Mouse (Mus musculus) olfactory bulb, adult 2 months (tissue): ENCODE measurements around the gene Cobl. TPM values are rescaled to one million over a fixed set of nuclear protein-coding genes. Genes with fewer than 3 reads are reported as not detected.
A peak's percentile ranks its signal among the peaks of the same experiment; 100 is the strongest.

ENCODE experiments used
- H3K27ac ChIP-seq: fragments of 200-500 bp; 2 replicates; pipeline ENCODE4 v1.5.1; 2012; ENCODE audit warnings: low read depth, low read length; ENCODE audit not compliant: insufficient read depth
- H3K4me1 ChIP-seq: fragments of 200-500 bp; 2 replicates; pipeline ENCODE4 v1.6.1; 2012; ENCODE audit warnings: low read length; ENCODE audit not compliant: control insufficient read depth, insufficient read depth
- H3K4me3 ChIP-seq: fragments of 200-500 bp; 2 replicates; pipeline ENCODE4 v1.5.1; 2012; ENCODE audit warnings: mild to moderate bottlenecking, low read depth, low read length, moderate library complexity; ENCODE audit not compliant: insufficient read depth
- CTCF ChIP-seq: fragments of 200-500 bp; IDR thresholded peaks from 2 replicates; pipeline ENCODE4 v1.5.1; 2012; ENCODE audit warnings: low read depth, mild to moderate bottlenecking, low read length, moderate library complexity; ENCODE audit not compliant: insufficient read depth
- POLR2A ChIP-seq: fragments of 200-500 bp; IDR thresholded peaks from 2 replicates; pipeline ENCODE4 v1.6.1; 2012; ENCODE audit warnings: mild to moderate bottlenecking, low read depth, low read length, moderate library complexity; ENCODE audit not compliant: insufficient read depth
- WGBS: fragments of 180-500 bp; shearing (Covaris S2); methylation state at CpG from one replicate; pipeline ENCODE4 v1.1.7; 2018; 5-methylcytosine and 5-hydroxymethylcytosine counted together
- polyA plus RNA-seq: library from polyadenylated mRNA; stranded (reverse); fragments of >200 nt; gene quantifications from 2 replicates; pipeline ENCODE4 v1.2.4, GENCODE M21; 2012; ENCODE audit warnings: low replicate concordance; ENCODE audit not compliant: missing spikeins, insufficient read depth, insufficient read length

The Cobl gene
- polyA plus RNA-seq = not detected in 2 replicates

DNA sequence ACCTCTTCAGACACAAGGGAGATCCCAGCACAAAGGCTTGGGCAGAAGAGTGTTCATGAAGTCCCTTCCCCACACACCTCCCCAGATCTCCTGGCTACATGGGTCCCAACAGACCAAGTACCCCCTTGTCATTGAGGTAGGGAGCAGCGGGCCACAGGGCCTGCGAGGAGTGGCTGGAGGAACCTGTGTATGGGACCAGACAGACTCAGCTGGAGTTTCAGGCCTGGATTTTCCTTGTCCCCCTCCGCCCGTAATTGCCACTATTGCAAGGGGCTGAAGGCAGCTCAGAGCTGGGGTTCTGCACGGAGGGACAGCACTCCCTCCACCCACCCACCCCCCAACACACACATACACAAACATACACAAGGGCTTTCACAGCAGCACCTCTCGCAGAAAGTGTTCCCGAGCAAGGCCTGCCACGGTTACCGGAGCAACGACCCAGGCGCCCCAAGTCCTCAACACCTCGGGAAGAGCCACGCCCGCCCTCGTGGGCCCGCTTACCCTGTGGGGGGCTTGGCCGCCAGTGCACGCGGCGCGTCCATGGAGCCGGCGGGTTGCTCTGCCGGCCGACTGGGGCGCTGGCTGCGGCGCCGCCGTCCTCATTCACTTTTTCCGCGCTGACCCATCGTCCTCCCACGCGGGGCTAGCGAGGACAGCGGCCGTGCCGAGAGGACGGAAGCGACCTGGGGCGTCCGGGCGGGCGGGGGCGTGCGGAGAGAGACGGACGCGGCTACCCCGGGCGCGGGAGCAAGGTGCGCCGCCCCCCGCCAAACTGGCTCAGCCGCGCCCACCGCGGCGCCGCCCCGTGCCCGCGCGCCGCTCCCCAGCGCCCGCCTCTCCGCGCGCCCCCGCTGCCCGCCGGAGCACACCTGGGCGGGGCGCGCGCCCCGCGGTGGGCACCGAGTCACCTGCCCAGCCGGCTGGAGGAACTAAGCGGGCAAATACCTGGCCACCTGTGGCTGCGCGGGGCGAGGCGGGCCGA, at the start of gene Cobl:
TSS of gene Cobl (minus strand) at position 780 of the 982 bp plus-strand sequence.
- 3% methylated on average over 89 of the region's 89 CpGs for WGBS
- H3K4me3 ChIP-seq = peak within 1 kb of the TSS; percentile 62
- H3K4me1 ChIP-seq = peaks cover 4% of the 10 kb centered on the region; the same call in 1 of the 2 replicates
- no peak within 1 kb of the TSS for H3K27ac ChIP-seq
- no peak for TF ChIP-seq POLR2A
- no peak for TF ChIP-seq CTCF

DNA sequence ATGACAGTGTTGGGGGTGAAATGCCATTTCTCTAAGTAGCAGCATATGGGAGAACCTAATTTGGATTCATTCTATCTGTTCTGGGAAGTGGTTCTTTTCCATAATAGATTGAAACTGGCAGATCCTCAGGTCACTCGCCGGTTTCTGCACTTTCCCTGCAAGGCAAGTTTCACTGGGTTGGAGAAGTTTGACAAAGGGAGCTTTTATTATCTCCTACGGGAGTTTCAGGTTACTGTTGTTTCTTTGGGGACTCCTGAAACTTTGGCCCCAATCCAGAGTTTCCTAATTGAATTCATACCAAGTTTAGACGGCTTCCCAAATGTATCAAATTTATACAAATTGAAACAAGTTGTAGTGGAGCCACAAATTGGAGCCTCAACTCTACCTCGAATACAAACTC, 49.0 kb upstream of the Cobl start:
- no peak for TF ChIP-seq POLR2A
- no peak for TF ChIP-seq CTCF
- Histone ChIP-seq H3K27ac (no peak overlapping the region), H3K4me3 (no peak overlapping the region), H3K4me1 (no peaks in the 10 kb centered on the region)
- 34% methylated on average over 5 of the region's 5 CpGs for WGBS

DNA sequence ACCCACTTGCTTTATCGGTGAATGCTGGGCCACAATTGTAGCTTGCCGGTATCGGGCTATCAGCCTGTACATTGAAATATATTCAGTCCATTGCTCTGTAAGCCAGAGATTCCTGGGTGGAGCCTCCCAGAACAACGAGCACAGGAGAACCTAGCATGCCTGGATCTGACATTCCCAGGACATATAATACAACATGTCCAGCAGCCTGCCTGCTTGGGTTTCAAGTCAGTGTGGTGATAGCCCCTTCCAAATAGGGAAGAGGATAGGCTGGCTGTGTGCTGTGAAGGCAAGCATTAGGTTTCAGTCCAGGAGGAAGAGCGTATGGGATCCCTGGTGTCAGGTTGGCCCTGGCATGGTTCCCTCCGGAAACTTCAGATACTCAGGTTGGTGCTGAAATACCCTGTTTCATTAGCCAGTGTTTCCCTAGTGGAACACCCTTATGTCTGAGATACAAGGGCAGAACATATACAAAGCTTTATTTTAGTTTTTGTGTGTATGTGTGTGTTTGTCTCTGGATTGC, 41.7 kb upstream of the Cobl start:
- 90% methylated on average over 6 of the region's 6 CpGs for WGBS
- Histone ChIP-seq H3K27ac (no peak overlapping the region), H3K4me1 (no peaks in the 10 kb centered on the region), H3K4me3 (no peak overlapping the region)
- TF ChIP-seq CTCF (no peak), POLR2A (no peak)

DNA sequence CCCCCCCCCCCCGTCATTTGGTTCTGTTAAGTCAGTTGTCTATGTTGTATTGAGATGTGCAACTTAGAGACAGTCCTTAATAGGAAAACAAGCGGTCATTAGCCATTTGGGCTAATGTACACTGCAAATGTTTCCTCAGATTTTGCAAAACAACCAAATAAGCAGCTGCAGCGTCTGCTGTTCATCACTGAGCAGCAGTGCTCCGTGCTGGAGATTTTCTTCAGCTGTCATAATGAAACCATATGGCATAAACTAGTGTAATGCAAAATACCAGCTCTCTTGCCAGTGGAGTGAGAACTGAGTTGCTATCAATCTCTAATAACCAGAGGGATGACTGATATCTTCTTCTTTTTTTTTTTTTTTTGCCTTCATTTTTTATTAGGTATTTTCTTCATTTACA, 39.0 kb upstream of the Cobl start:
- Histone ChIP-seq H3K27ac (no peak overlapping the region), H3K4me3 (no peak overlapping the region), H3K4me1 (no peaks in the 10 kb centered on the region)
- 81% methylated on average over 4 of the region's 4 CpGs for WGBS
- no peak for TF ChIP-seq CTCF
- TF ChIP-seq POLR2A = no peak

DNA sequence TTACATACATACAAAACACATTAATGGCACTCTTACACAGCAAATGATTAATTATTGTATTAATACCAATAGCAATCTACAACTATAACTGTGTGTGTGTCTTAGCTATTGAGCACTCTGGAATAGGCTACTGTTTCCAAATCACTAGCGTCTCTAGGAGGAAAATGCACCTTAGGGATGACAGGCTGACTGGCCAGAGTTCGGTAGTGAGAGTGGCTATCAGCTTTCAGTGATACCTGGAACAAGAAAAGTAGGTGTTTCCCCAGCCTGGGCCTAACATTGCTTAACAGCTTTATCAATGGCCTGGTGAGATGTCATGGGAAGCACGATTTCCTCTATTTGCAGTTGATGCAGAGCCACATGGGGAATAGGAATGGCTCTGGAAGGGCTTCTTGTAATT, 37.0 kb upstream of the Cobl start:
- no peak for TF ChIP-seq POLR2A
- no peak for TF ChIP-seq CTCF
- 91% methylated on average over 3 of the region's 3 CpGs for WGBS

DNA sequence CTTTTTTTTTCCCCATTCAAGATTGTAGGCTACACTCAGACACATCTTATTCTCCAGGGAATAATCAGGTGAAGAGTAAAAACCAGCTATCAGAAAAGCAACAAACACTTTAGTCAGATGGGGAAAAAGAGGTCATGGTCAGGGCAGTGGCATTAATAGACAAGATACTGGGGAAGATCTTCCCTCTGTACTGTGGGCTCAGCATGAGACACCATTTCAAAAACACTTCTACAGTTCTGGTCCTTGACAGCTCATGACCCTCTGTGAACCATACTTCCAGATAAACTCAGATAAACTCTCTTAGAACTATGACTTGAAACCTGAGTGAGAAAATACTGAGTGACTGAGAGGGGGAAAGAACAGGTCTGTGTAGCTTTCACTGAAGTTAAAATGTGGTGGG, 29.0 kb upstream of the Cobl start:
- no peak for TF ChIP-seq CTCF
- TF ChIP-seq POLR2A = no peak
- H3K4me1 ChIP-seq = no peaks in the 10 kb centered on the region
- H3K4me3 ChIP-seq = no peak overlapping the region
- H3K27ac ChIP-seq = no peak overlapping the region

More for the DNA sequence above, 37.0 kb upstream of the Cobl start:
- no peak overlapping the region for H3K4me3 ChIP-seq
- no peaks in the 10 kb centered on the region for H3K4me1 ChIP-seq
- no peak overlapping the region for H3K27ac ChIP-seq

DNA sequence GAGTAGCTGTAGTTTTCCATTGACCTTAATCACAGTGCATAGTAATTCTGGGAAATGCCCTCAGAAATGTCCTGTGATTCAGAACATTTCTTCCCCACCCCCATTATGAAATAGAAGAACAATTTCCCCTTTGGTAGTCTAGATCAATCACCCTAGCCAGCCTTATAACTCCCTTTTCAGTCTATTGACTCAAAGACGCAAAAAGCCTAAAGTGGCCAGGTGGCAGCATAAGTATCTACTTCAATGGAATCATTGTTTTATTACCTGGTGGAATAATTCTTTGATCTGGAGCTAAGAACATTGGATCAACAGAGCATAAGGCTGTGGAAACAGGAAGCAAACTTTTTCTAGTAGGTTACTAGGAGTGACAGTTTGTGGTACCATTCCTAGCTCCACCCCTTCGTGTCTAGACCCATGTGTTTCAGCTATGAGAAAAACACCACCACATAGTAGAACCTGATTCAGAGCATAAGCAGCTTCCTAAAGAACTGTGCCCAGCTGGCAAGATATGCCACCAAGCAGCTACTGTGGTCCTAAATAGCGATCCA, 15.2 kb upstream of the Cobl start:
- TF ChIP-seq POLR2A (no peak), CTCF (no peak)
- no peaks in the 10 kb centered on the region for H3K4me1 ChIP-seq
- H3K4me3 ChIP-seq = no peak overlapping the region
- H3K27ac ChIP-seq = no peak overlapping the region
- 94% methylated on average over 3 of the region's 3 CpGs for WGBS

DNA sequence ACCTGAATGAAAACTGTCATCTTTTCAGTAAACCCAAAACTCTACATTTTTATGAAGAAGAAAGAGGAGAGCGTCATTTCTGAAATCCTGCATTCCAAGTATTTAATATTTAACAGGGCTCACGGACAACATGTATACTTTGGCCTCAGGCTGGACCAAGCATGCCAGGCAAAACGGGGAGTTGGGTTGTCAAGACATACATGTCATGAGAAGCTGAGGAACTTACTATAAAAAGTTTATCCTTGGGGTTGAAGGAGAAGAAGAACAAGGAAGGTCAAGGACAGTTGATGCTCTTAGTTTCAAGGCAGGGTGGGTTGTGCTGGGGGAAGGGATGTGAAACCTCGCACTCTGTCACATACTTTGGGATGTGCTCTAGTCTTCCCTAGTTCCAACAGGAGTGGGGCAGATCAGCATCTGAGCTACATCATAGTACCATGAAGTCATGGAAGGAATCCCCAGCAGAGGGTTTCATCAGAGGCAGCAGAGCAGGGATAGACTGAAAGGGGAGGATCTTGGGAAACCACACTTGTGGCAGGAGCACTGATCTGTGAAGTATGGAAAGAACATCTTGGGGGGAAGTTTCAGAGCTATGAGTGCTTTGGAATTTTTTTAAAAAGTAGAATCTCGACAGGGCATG, 9.7 kb upstream of the Cobl start:
- Histone ChIP-seq H3K4me3 (no peak overlapping the region), H3K4me1 (no peaks in the 10 kb centered on the region), H3K27ac (no peak overlapping the region)
- 91% methylated on average over 5 of the region's 5 CpGs for WGBS
- TF ChIP-seq CTCF (no peak), POLR2A (no peak)

DNA sequence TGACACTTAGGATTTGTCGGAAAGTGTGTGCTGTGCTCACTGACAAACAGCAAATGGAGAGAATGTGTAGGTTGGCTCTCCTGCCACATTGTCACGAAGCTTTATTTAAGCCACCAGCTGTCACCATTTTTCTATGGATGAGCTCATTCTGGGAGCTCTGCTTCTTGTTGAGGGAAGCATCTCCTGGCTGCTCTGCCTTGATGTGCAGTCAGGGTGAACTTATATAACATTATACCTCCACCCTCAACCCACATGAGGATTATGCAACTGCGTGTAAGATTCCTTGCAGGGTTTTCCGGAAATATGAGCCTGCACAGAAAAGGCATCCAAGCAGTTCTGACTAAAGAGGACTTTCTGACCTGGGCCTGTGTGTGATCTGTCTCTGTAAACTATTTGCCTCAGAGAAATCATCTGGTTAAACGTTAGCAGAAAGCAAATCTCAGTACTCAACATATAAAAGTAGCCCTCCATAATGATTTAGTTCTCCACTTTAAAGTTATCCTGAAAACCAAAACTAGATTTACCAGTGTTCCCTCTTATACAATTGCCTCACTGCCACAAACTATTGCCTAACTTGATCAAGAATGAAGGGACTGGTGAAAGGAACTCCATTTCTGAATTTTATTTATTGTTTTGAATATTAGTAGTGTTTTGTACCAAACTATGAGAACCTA, 9.0 kb upstream of the Cobl start:
- H3K4me3 ChIP-seq = no peak overlapping the region
- 57% methylated on average over 5 of the region's 5 CpGs for WGBS
- no peak overlapping the region for H3K27ac ChIP-seq
- no peak for TF ChIP-seq CTCF
- TF ChIP-seq POLR2A = no peak
- H3K4me1 ChIP-seq = no peaks in the 10 kb centered on the region
